Mouse (Mus musculus) neural tube, embryonic 15.5 days (tissue): ENCODE data around the gene Map1a. TPM values are rescaled to one million over a fixed set of nuclear protein-coding genes. Genes with fewer than 3 reads are reported as not detected.

Source experiments
- ATAC-seq: fragments of 200-750 bp; cut with Nextera tagmentation; 2 replicates; pipeline ENCODE4 v1.8.0; 2017; ENCODE audit warnings: mild to moderate bottlenecking, moderate TSS enrichment, moderate library complexity; ENCODE audit not compliant: low FRiP score
- H3K27ac ChIP-seq: fragments of 300-500 bp; sonication (generic); replicated peaks from 2 replicates; pipeline ENCODE4 v1.5.1; 2015; ENCODE audit warnings: mild to moderate bottlenecking, inconsistent platforms
- H3K27me3 ChIP-seq: fragments of 300-500 bp; sonication (generic); replicated peaks from 2 replicates; pipeline ENCODE4 v1.6.1; 2015; ENCODE audit warnings: inconsistent platforms
- H3K36me3 ChIP-seq: fragments of 300-500 bp; sonication (generic); 2 replicates; pipeline ENCODE4 v1.6.1; 2015; ENCODE audit warnings: inconsistent platforms
- H3K4me1 ChIP-seq: fragments of 300-500 bp; sonication (generic); 2 replicates; pipeline ENCODE4 v1.6.1; 2015; ENCODE audit warnings: inconsistent platforms
- H3K4me2 ChIP-seq: fragments of 300-500 bp; sonication (generic); 2 replicates; pipeline ENCODE4 v1.6.1; 2015; ENCODE audit warnings: inconsistent platforms, mild to moderate bottlenecking, moderate library complexity
- H3K4me3 ChIP-seq: fragments of 300-500 bp; sonication (generic); replicated peaks from 2 replicates; pipeline ENCODE4 v1.5.1; 2015; ENCODE audit warnings: mild to moderate bottlenecking, inconsistent platforms
- H3K9ac ChIP-seq: fragments of 300-500 bp; sonication (generic); replicated peaks from 2 replicates; pipeline ENCODE4 v1.6.1; 2015; ENCODE audit warnings: mild to moderate bottlenecking, inconsistent platforms
- H3K9me3 ChIP-seq: fragments of 300-500 bp; sonication (generic); replicated peaks from 2 replicates; pipeline ENCODE4 v1.6.1; 2016; ENCODE audit warnings: inconsistent platforms
- WGBS: fragments of 180-500 bp; shearing (Covaris S2); methylation state at CpG from one replicate; pipeline ENCODE4 v1.1.7; 2015; ENCODE audit warnings: mixed read lengths; 5-methylcytosine and 5-hydroxymethylcytosine counted together
- polyA plus RNA-seq: library from polyadenylated mRNA; unstranded; fragments of >200 nt; fragmentation: Nextera tagmentation; extraction: Ambion mirVana; gene quantifications from 2 replicates; pipeline ENCODE4 v1.2.1, GENCODE M21; 2015

Gene Map1a
- 32.5 and 38.6 TPM in 2 replicates for polyA plus RNA-seq

- H3K9ac ChIP-seq, result peak within 1 kb of the TSS; percentile 56
- H3K36me3 ChIP-seq, result no peaks in the 10 kb centered on the region
- H3K9me3 ChIP-seq, result no peaks in the 10 kb centered on the region
- peak within 1 kb of the TSS; percentile 91 for H3K27ac ChIP-seq
- peaks cover 44% of the 10 kb centered on the region for H3K4me1 ChIP-seq
- H3K4me3 ChIP-seq, result peak within 1 kb of the TSS; percentile 70
- peak; percentile 97 for ATAC-seq
- H3K27me3 ChIP-seq, result no peaks in the 10 kb centered on the region
- under 1% methylated on average over 48 of the region's 48 CpGs for WGBS
- peak within 1 kb of the TSS; percentile 84 for H3K4me2 ChIP-seq
Measured at GRCm38 (mm10) chr2:121288901-121289729, at the start of gene Map1a. Map1a (plus strand) TSS chr2:121289600.

GRCm38 (mm10) chr2:121244099-121244498 lies 45.3 kb upstream of the Map1a start:
- H3K4me1 ChIP-seq, result no peaks in the 10 kb centered on the region
- no peak overlapping the region for H3K9ac ChIP-seq
- H3K9me3 ChIP-seq, result no peaks in the 10 kb centered on the region
- H3K4me2 ChIP-seq, result no peak overlapping the region
- H3K4me3 ChIP-seq, result no peak overlapping the region
- WGBS, result 92% methylated on average over 5 of the region's 5 CpGs
- peaks cover 83% of the 10 kb centered on the region for H3K36me3 ChIP-seq
- ATAC-seq, result no peak
- no peak overlapping the region for H3K27ac ChIP-seq
- H3K27me3 ChIP-seq, result no peaks in the 10 kb centered on the region

DNA sequence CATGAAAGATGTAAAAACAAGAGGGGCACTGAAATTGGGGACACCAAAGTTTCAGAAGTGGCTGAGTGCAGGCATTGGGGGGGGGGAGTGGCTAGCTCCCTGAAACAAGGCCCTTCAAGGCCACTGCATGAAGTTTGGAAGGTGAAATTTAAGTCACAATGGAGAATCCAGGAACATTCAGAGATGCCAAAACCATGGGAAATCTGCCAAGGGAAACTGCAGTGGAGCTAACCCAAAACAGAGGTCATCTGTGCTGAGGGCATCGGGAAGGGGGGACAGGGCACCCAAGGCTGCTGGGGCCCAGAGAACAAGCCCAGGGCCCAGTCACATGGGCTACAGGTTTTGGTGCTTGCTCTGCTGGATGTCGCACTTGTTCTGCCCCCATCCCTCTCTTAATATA lies 39.6 kb upstream of the Map1a start:
- 92% methylated on average over 2 of the region's 2 CpGs for WGBS

DNA sequence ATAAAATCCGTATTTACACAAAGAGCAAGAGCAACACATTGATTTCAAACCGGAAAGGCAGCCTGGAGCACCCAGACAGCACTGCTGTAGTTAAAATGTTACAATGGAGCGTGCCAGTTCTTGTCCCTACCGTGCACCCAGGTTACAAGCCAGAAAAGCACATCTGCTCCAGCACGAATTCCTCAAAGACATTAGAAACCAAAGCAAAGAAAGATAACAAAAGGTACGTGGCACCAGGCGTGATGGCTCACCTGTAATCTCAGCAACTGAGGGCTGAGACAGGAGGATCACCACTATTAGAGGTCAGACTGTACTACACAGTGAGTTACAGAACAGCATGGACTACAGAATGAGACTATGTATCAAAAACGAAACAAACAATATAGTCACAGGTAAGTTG lies 21.0 kb upstream of the Map1a start:
- Histone ChIP-seq H3K4me3 (no peak overlapping the region), H3K4me2 (peak overlapping the region; percentile 67), H3K9ac (no peak overlapping the region), H3K9me3 (no peaks in the 10 kb centered on the region), H3K4me1 (peaks cover 50% of the 10 kb centered on the region), H3K27ac (no peak overlapping the region), H3K36me3 (peaks cover 29% of the 10 kb centered on the region), H3K27me3 (no peaks in the 10 kb centered on the region)
- WGBS, result 53% methylated on average over 8 of the region's 8 CpGs
- no peak for ATAC-seq

More for the DNA sequence above, 39.6 kb upstream of the Map1a start:
- ATAC-seq, result no peak
- H3K4me3 ChIP-seq, result no peak overlapping the region
- no peak overlapping the region for H3K27ac ChIP-seq
- no peaks in the 10 kb centered on the region for H3K27me3 ChIP-seq
- no peaks in the 10 kb centered on the region for H3K4me1 ChIP-seq
- H3K9me3 ChIP-seq, result no peaks in the 10 kb centered on the region
- peaks cover 90% of the 10 kb centered on the region for H3K36me3 ChIP-seq
- no peak overlapping the region for H3K4me2 ChIP-seq
- no peak overlapping the region for H3K9ac ChIP-seq

DNA sequence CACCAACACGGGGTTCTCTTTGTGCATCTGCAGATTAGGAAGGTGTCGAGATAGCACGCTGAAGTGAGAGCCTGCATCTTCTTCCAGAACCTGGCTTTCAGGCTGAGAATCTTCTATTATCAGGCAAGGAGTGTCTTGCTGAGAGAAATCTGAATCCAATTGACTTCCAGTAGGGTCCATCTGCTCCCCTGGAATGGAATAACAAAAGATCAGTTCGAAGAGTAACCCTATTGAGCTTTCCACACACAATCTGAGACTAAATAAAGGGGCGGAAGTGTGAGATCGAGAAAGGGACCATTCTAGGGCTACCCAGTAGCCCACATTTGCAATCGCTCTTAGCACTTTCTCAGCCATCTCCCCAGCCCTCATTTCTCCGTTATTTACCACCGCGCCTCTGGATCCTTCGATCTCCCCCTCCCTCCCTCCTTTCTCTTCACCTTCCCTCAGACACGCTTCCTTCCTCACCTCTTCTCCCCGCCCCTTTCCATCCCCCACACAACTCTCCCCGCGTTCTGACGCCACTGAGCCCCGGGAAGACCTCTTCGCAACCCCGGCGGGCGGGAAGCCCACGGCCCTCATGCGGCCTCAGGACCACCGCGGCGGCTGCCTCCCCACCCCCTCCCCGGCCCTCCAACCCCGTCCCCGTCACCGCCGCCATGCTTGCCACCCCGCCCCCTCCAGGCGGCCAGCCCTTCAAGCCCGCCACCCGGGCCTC lies 18.7 kb upstream of the Map1a start:
- H3K27me3 ChIP-seq, result no peaks in the 10 kb centered on the region
- H3K4me3 ChIP-seq, result peak overlapping the region; percentile 63
- H3K4me2 ChIP-seq, result peak overlapping the region; percentile 67
- peak; percentile 88 for ATAC-seq
- H3K36me3 ChIP-seq, result peaks cover 15% of the 10 kb centered on the region
- peak overlapping the region; percentile 86 for H3K9ac ChIP-seq
- 1% methylated on average over 34 of the region's 35 CpGs for WGBS
- peaks cover 48% of the 10 kb centered on the region for H3K4me1 ChIP-seq
- no peaks in the 10 kb centered on the region for H3K9me3 ChIP-seq
- H3K27ac ChIP-seq, result peak overlapping the region; percentile 97

GRCm38 (mm10) chr2:121271236-121271927 lies 18.0 kb upstream of the Map1a start, which contains the start of gene Trp53bp1:
Trp53bp1 (minus strand) TSS chr2:121271407.
- H3K9me3 ChIP-seq, result no peaks in the 10 kb centered on the region
- ATAC-seq, result peak; percentile 99
- peak within 1 kb of the TSS; percentile 86 for H3K9ac ChIP-seq
- peaks cover 48% of the 10 kb centered on the region for H3K4me1 ChIP-seq
- H3K4me3 ChIP-seq, result peak within 1 kb of the TSS; percentile 63
- H3K36me3 ChIP-seq, result peaks cover 15% of the 10 kb centered on the region
- WGBS, result under 1% methylated on average over 37 of the region's 37 CpGs
- H3K27ac ChIP-seq, result peak within 1 kb of the TSS; percentile 97
- H3K4me2 ChIP-seq, result peak within 1 kb of the TSS; percentile 67
- H3K27me3 ChIP-seq, result no peaks in the 10 kb centered on the region

DNA sequence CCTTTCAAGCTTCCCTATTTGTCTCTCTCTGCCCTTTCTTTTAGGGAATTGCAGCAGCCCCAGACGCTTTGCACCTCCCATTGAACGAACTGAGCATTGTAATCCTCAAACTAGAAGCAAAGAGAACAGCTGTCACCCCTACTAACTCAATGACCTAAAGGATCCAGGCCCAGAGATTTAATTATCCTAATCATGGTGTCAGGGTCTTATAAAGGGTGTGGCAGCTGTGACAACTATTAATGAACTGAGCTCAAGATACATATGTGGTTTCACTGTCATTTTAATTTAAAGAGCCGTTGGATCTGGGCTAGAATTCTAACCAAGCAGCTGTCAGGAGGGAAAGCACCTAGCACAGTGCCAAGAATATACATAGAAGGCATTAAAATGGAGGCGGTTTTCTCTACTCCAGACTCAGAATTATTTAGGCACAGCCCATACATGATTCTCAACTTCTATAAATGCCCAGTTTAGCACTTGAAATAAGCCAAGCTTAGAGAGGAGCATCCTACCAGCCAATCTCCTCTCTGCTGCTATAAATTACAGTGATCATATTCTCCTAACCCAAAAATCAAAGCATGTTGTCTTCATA lies 17.4 kb upstream of the Map1a start:
- H3K27ac ChIP-seq, result peak overlapping the region; percentile 97
- no peaks in the 10 kb centered on the region for H3K27me3 ChIP-seq
- WGBS, result 6% methylated on average over 4 of the region's 4 CpGs
- peak overlapping the region; percentile 63 for H3K4me3 ChIP-seq
- 0 out of 2 replicates have a peak, but pooled peaks have one; percentile 1 for ATAC-seq
- H3K9me3 ChIP-seq, result no peaks in the 10 kb centered on the region
- peaks cover 15% of the 10 kb centered on the region for H3K36me3 ChIP-seq
- H3K4me1 ChIP-seq, result peaks cover 42% of the 10 kb centered on the region
- peak overlapping the region; percentile 43 for H3K9ac ChIP-seq
- H3K4me2 ChIP-seq, result peak overlapping the region; percentile 67

- Histone ChIP-seq H3K27me3 (no peaks in the 10 kb centered on the region), H3K4me1 (peaks cover 34% of the 10 kb centered on the region), H3K36me3 (no peaks in the 10 kb centered on the region), H3K27ac (peak overlapping the region; percentile 91), H3K9ac (no peak overlapping the region), H3K4me3 (no peak overlapping the region), H3K9me3 (no peaks in the 10 kb centered on the region), H3K4me2 (peak overlapping the region; percentile 84; the same call in 1 of the 2 replicates)
- ATAC-seq, result no peak
- 18% methylated on average over 2 of the region's 2 CpGs for WGBS
Measured at GRCm38 (mm10) chr2:121287850-121288249, 1.6 kb upstream of the Map1a start.

GRCm38 (mm10) chr2:121289730-121290540 lies 535 bp downstream of the Map1a start:
- Histone ChIP-seq H3K9ac (peak overlapping the region; percentile 56), H3K4me2 (peak overlapping the region; percentile 84), H3K27ac (peak overlapping the region; percentile 91), H3K9me3 (no peaks in the 10 kb centered on the region), H3K4me1 (peaks cover 52% of the 10 kb centered on the region), H3K27me3 (no peaks in the 10 kb centered on the region), H3K4me3 (peak overlapping the region; percentile 70), H3K36me3 (no peaks in the 10 kb centered on the region)
- peak; percentile 65 for ATAC-seq
- 3% methylated on average over 36 of the region's 36 CpGs for WGBS

DNA sequence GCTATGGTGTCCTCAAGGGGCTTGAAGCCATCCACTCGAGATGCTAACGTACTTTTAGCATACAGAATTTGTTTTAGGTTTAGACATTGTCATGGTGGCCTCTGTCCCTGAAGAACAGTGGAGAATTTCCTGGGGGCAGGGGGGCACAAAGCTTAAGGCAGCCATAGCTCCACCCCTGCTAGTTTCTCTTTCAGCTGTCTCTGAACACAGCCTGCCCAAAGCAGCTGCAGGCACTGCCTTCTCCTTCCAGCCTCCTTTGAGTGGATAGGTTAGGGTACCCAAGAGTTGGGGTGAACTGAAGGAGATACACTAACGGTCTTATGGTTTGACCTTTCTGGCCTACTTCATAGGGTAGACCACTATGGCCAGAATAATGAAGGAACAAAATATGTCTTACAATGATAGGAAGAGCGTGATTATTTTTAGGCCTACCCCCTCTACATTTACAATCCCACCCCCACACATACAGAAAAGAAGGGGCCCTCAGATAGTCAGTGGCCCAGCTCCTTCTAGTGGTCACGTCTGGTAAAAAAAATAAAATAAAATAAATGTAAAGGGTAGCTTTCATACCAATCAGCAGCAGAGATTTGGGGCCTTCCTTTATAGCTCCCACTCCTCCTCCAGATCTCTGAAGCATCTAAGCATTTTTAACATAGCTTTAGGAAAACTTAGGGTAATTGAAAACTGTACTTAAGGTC lies 3.1 kb downstream of the Map1a start:
- ATAC-seq, result no peak
- H3K27ac ChIP-seq, result no peak overlapping the region
- H3K4me1 ChIP-seq, result peaks cover 74% of the 10 kb centered on the region
- WGBS, result 65% methylated on average over 5 of the region's 5 CpGs
- no peak overlapping the region for H3K4me3 ChIP-seq
- no peak overlapping the region for H3K9ac ChIP-seq
- no peaks in the 10 kb centered on the region for H3K36me3 ChIP-seq
- H3K4me2 ChIP-seq, result no peak overlapping the region
- H3K9me3 ChIP-seq, result no peaks in the 10 kb centered on the region
- H3K27me3 ChIP-seq, result no peaks in the 10 kb centered on the region
